Mouse (Mus musculus) heart, embryonic 13.5 days (tissue): ENCODE measurements around the gene Itih3. TPM values are rescaled to one million over a fixed set of nuclear protein-coding genes. Genes with fewer than 3 reads are reported as not detected.

Experiments
- ATAC-seq: fragments of 200-750 bp; cut with Nextera tagmentation; 2 replicates; pipeline ENCODE4 v1.8.0; 2017; ENCODE audit warnings: moderate TSS enrichment; ENCODE audit not compliant: insufficient number of reproducible peaks, low FRiP score, low TSS enrichment; ENCODE audit errors: extremely low read depth
- H3K27ac ChIP-seq: fragments of 300-500 bp; sonication (generic); replicated peaks from 2 replicates; pipeline ENCODE4 v1.5.1; 2015; ENCODE audit warnings: moderate library complexity, mild to moderate bottlenecking, inconsistent platforms
- H3K27me3 ChIP-seq: fragments of 300-500 bp; sonication (generic); replicated peaks from 2 replicates; pipeline ENCODE4 v1.6.1; 2015; ENCODE audit warnings: mild to moderate bottlenecking, inconsistent platforms
- H3K36me3 ChIP-seq: fragments of 300-500 bp; sonication (generic); 2 replicates; pipeline ENCODE4 v1.6.1; 2015; ENCODE audit warnings: mild to moderate bottlenecking, inconsistent platforms
- H3K4me1 ChIP-seq: fragments of 300-500 bp; sonication (generic); 2 replicates; pipeline ENCODE4 v1.6.1; 2015; ENCODE audit warnings: inconsistent platforms
- H3K4me2 ChIP-seq: fragments of 300-500 bp; sonication (generic); 2 replicates; pipeline ENCODE4 v1.6.1; 2015; ENCODE audit warnings: inconsistent platforms, mild to moderate bottlenecking, moderate library complexity
- H3K4me3 ChIP-seq: fragments of 300-500 bp; sonication (generic); 2 replicates; pipeline ENCODE4 v1.5.1; 2015; ENCODE audit warnings: moderate library complexity, mild to moderate bottlenecking, inconsistent platforms
- H3K9ac ChIP-seq: fragments of 300-500 bp; sonication (generic); 2 replicates; pipeline ENCODE4 v1.6.1; 2015; ENCODE audit warnings: inconsistent platforms, mild to moderate bottlenecking, moderate library complexity
- H3K9me3 ChIP-seq: fragments of 300-500 bp; sonication (generic); 2 replicates; pipeline ENCODE4 v1.6.1; 2016; ENCODE audit warnings: inconsistent platforms
- WGBS: fragments of 180-500 bp; shearing (Covaris S2); methylation state at CpG from one replicate; pipeline ENCODE4 v1.1.7; 2015; ENCODE audit warnings: mixed read lengths; 5-methylcytosine and 5-hydroxymethylcytosine counted together
- polyA plus RNA-seq: library from polyadenylated mRNA; unstranded; fragments of >200 nt; fragmentation: Nextera tagmentation; extraction: Ambion mirVana; gene quantifications from 2 replicates; pipeline ENCODE4 v1.2.1, GENCODE M21; 2015

Itih3 gene
- polyA plus RNA-seq, 1 experiment from 2014 or later, result 1.5 TPM

DNA sequence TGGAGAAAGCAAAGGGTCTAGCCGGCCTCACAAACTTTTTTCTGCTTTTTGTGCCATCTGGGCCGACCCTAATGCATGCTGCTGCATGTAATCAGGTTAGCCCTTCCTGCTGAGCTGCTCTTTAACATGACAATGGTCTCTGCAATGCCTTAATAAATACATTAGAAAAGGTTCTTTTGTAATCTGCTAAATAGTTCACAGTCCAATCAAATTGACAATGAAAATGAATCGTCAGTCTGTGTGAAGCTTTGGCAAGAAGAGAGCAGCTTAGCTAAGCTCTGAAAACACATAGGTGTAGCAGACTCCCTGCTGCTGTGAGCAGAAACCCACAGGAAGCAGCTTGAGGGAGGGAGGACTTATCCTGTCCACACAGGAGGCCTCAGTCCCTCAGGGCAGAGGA, 23.6 kb downstream of the Itih3 start:
- no peak for ATAC-seq
- 59% methylated on average over 3 of the region's 3 CpGs for WGBS
- no peaks in the 10 kb centered on the region for H3K27me3 ChIP-seq

DNA sequence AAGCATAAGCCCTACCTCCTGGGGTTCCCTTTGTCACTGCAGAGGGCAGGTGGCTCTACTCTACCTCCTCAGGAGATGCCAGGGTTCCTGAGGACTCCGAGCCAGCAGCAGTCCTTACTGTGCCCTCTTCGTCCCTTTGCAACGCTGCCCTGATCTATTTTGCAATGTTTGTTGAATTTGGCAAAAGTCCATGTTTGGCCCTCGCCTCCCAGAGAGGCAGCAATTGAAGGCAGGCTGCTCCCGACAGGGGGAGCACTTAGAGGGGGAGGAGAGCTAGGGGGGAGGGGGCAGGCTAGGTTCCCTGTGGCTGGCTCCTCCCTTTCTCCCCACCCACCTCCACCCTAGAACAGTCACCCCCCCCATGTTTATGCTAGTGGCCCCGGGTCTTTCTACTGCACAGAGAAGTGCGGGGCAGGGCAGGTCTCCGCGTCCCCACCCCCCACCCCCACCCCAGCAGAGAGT, 35.3 kb downstream of the Itih3 start:
- Histone ChIP-seq H3K36me3 (no peaks in the 10 kb centered on the region), H3K4me1 (peaks cover 8% of the 10 kb centered on the region), H3K9ac (no peak overlapping the region), H3K27ac (no peak overlapping the region), H3K4me3 (no peak overlapping the region), H3K27me3 (0 out of 2 replicates have a peak, but pooled peaks cover 9% of the 10 kb centered on the region), H3K4me2 (peak overlapping the region; percentile 47), H3K9me3 (no peaks in the 10 kb centered on the region)
- ATAC-seq, result no peak
- 9% methylated on average over 9 of the region's 9 CpGs for WGBS

More for the DNA sequence above, 23.6 kb downstream of the Itih3 start:
- no peaks in the 10 kb centered on the region for H3K9me3 ChIP-seq
- no peaks in the 10 kb centered on the region for H3K36me3 ChIP-seq
- no peak overlapping the region for H3K27ac ChIP-seq
- H3K4me2 ChIP-seq, result no peak overlapping the region
- no peak overlapping the region for H3K9ac ChIP-seq
- H3K4me1 ChIP-seq, result no peaks in the 10 kb centered on the region; the same call in 1 of the 2 replicates
- no peak overlapping the region for H3K4me3 ChIP-seq

DNA sequence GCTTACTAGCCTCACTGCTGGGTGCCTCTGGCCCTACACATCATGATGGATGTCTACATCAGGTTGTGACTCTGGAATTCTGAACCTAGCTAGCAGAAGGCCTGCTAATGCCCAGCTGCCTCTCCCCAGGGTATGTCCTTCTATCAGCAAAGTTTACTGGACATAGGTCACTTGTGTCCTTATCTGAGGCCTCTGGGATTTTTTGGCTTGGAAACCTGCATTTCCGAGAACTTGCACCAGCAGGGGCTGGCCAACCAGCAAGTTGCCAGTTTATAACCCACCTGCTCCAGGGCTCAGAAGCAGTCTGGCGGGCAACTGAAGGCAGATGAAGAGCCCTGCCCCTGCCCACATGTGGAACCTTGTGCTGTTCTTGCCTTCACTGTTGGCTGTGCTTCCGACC, 37.4 kb downstream of the Itih3 start, which contains the start of gene Itih4:
TSS of gene Itih4 (plus strand) at position 273 of the 400 bp plus-strand sequence.
- no peak within 1 kb of the TSS for H3K27ac ChIP-seq
- H3K4me3 ChIP-seq, result no peak within 1 kb of the TSS
- ATAC-seq, result no peak; the same call in 1 of the 2 replicates
- H3K9me3 ChIP-seq, result no peaks in the 10 kb centered on the region
- H3K9ac ChIP-seq, result no peak within 1 kb of the TSS
- no peak within 1 kb of the TSS for H3K4me2 ChIP-seq
- 0 out of 2 replicates have a peak, but pooled peaks cover 9% of the 10 kb centered on the region for H3K27me3 ChIP-seq
- H3K4me1 ChIP-seq, result peaks cover 8% of the 10 kb centered on the region
- H3K36me3 ChIP-seq, result no peaks in the 10 kb centered on the region
- WGBS, result 67% methylated on average over 3 of the region's 3 CpGs

DNA sequence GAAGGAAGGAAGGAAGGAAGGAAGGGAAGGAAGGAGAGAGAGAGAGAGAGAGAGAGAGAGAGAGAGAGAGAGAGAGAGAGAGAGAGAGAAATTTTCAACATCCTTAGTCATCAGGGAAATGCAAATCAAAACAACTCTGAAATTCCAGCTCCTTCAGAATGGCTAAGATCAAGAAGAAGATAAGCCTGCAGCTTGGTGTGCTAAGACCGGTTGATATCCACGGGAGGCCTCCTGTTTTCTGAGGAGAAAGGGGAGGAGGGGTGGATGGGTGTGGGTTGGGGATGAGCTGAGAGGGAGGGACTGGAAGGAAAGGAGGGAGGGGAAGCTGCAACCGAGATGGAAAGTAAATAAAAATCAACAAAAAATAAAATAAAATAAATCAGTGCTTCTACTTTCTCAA, 38.3 kb downstream of the Itih3 start:
- 0 out of 2 replicates have a peak, but pooled peaks cover 4% of the 10 kb centered on the region for H3K27me3 ChIP-seq
- no peak overlapping the region for H3K4me2 ChIP-seq
- H3K4me3 ChIP-seq, result no peak overlapping the region
- H3K9me3 ChIP-seq, result no peaks in the 10 kb centered on the region
- peaks cover 9% of the 10 kb centered on the region for H3K4me1 ChIP-seq
- 18% methylated on average over 3 of the region's 3 CpGs for WGBS
- no peak overlapping the region for H3K9ac ChIP-seq
- no peaks in the 10 kb centered on the region for H3K36me3 ChIP-seq
- no peak for ATAC-seq
- H3K27ac ChIP-seq, result no peak overlapping the region

DNA sequence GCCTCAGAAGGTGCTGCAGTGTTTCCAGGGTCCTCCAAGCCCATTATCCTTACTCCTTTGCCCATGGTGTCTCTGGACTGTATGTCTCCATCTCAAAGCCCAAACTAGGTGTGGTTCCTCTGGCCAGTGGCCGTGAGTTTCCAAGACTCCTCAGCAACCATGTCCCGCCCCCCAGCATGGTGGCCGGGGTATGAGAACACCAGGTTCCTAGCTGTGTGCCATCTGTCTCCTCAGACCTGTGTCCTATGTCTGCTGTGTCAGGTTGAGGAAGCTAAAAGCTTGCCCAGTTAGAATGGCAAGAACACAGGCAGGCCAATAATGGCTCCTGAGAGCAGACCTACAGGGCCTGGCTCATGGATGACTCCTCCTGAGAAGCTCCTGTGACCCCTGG, 41.8 kb downstream of the Itih3 start:
- Histone ChIP-seq H3K27ac (no peak overlapping the region), H3K4me2 (no peak overlapping the region), H3K36me3 (0 out of 2 replicates have a peak, but pooled peaks cover 8% of the 10 kb centered on the region), H3K9me3 (no peaks in the 10 kb centered on the region), H3K27me3 (no peaks in the 10 kb centered on the region), H3K4me1 (peaks cover 22% of the 10 kb centered on the region), H3K4me3 (no peak overlapping the region), H3K9ac (no peak overlapping the region)
- 76% methylated on average over 3 of the region's 3 CpGs for WGBS
- no peak for ATAC-seq

DNA sequence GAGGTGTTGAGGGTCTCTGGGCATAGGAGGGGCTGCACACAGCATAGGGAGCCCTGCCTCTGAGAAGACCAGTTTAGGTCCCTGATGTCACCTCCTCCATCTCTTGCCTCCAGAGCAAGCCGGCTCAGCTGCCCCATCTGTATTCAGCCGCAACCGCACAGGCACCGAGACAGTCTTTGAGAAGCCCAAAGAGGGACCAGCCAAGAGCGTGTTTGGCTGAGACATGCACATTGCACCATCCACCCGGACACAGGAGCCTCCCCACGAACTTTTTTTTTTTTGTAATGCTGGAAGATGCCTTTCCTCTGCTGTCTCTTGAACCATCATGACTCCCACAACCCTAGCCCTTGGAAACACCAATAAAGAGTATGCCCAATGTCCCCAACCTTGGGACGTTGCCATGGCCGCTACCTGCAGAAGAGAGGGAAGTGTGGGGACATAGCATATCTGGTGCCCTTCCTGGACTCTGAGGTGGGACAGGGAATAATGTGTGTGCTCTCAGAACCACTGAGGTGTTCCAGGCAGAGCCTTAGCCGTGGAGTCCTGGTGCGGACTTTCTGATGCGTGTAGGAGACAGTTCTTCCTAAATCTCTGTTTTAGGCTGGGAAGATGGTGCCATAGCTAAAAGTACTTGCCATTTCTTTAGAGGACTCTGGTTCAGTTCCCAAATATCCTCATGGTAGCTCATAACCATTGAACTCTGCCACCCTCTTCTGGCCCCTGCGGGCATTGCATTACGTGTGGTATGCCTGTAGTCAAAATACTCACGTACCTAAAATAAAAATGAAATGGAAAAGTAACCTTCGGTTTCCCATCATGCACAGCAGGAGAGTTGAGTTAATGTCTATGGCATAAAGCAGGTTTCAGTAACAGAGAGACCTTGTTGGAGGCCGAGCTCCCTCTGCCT, 42.5 kb downstream of the Itih3 start:
- Histone ChIP-seq H3K4me1 (peaks cover 25% of the 10 kb centered on the region), H3K27ac (no peak overlapping the region), H3K9ac (no peak overlapping the region), H3K36me3 (0 out of 2 replicates have a peak, but pooled peaks cover 8% of the 10 kb centered on the region), H3K27me3 (no peaks in the 10 kb centered on the region), H3K9me3 (no peaks in the 10 kb centered on the region), H3K4me3 (no peak overlapping the region), H3K4me2 (no peak overlapping the region)
- WGBS, result 75% methylated on average over 17 of the region's 17 CpGs
- no peak for ATAC-seq

DNA sequence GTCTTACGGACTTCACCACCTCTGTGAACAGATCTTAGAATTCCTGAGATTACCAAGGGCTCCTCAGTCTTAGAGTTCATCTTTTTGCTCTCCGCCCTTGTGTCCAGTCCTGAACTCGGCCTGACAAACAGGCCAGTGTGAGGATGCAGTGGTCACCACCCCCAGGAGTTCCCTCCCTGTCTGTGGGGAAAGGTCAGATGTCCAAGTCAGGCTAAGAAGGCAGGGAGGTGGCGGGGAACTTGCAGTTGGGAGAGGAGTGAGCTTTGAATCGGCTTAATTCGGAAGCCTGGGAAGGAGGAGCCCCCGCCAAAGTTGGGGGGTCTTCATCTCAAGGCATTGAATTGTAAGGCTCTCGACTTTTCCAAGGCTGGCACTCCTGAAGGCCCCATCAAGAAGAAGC, 43.3 kb downstream of the Itih3 start:
- no peak for ATAC-seq
- Histone ChIP-seq H3K4me2 (no peak overlapping the region), H3K27me3 (no peaks in the 10 kb centered on the region), H3K27ac (no peak overlapping the region), H3K36me3 (0 out of 2 replicates have a peak, but pooled peaks cover 8% of the 10 kb centered on the region), H3K9ac (peak overlapping the region; percentile 8; the same call in 1 of the 2 replicates), H3K9me3 (no peaks in the 10 kb centered on the region), H3K4me1 (peaks cover 25% of the 10 kb centered on the region), H3K4me3 (no peak overlapping the region)
- WGBS, result 68% methylated on average over 8 of the region's 8 CpGs

DNA sequence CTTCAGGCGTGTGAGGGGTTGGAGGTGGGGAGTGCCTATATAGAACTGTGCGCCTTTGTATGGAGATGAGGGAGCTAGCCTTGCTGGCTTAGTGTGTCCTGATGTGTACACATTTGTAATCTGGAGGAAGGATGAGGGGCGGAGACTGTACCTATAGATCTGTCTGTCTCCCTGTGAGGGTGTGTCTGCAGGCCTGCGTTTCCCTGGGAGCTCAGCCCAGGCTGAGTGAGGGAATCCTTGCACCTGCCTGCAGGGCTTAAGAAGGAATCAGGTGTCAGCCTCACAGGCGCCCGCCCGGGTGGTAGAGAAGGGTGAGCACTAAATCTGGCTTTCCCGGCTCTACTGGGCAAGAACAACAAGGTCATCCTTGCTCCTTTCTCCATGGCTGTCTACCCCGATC, 43.8 kb downstream of the Itih3 start:
- 55% methylated on average over 9 of the region's 9 CpGs for WGBS
- Histone ChIP-seq H3K4me3 (no peak overlapping the region), H3K4me2 (0 out of 2 replicates have a peak overlapping the region, but pooled peaks have one; percentile 19), H3K27me3 (no peaks in the 10 kb centered on the region), H3K36me3 (0 out of 2 replicates have a peak, but pooled peaks cover 8% of the 10 kb centered on the region), H3K27ac (peak overlapping the region; percentile 70), H3K9ac (peak overlapping the region; percentile 8; the same call in 1 of the 2 replicates), H3K9me3 (no peaks in the 10 kb centered on the region), H3K4me1 (peaks cover 25% of the 10 kb centered on the region)
- no peak for ATAC-seq

DNA sequence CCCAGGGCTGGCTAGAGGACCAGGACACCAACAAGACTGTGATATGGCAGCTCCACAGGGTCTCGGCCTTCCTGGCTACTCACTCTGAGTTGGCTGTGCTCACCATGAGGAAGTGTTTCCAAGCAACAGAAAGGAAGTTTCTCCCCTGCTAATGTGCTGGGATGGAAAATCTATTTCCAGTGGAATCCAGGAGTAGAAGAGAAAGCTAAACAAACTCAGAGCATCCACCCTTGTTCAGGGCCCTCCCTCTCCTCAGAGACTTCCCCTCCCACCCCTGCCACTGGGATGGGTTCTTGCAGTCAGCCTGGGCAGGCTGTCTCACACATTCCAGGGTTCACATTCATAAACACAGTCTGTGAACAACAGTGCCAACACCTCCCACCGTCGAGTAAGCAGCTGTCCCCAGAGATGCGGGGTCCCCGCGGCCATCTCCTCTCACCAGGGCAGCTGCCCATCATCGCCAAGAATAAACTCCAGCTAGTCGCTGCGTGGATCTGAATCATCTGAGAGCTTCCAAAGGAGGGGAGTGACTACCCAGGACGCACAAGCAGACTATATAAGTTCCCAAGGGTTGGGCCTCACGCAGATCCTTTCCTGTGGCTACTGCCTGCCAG, 44.5 kb downstream of the Itih3 start, which contains the start of gene Mustn1:
TSS of gene Mustn1 (plus strand) at position 243 of the 614 bp plus-strand sequence.
- Histone ChIP-seq H3K9ac (peak within 1 kb of the TSS; percentile 8; the same call in 1 of the 2 replicates), H3K4me2 (peak within 1 kb of the TSS; percentile 19; the same call in 1 of the 2 replicates), H3K27me3 (no peaks in the 10 kb centered on the region), H3K9me3 (no peaks in the 10 kb centered on the region), H3K27ac (peak within 1 kb of the TSS; percentile 79), H3K4me3 (no peak within 1 kb of the TSS), H3K4me1 (peaks cover 30% of the 10 kb centered on the region), H3K36me3 (peaks cover 14% of the 10 kb centered on the region)
- ATAC-seq, result peak; percentile 23; the same call in 1 of the 2 replicates
- 34% methylated on average over 11 of the region's 11 CpGs for WGBS

DNA sequence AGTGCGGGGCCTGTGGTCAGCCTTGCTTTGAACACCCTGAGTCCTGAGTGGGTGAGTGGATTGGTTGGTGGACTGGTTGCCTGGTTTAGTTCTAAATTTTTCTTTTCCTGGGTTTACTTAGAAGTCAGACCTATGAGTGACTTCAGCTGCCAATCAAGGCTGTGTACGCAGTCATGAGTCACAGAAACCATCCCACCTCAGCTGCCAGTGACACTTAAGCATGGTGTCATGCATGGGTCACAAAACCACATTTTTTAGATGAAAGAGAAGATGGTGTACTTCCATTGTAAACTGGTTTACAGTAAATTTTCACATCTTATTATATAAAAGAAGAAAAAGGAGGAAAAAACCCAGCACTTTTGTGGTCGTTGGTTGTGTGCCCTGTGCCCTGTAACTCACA, 45.7 kb downstream of the Itih3 start:
- no peaks in the 10 kb centered on the region for H3K9me3 ChIP-seq
- H3K27ac ChIP-seq, result no peak overlapping the region
- H3K27me3 ChIP-seq, result no peaks in the 10 kb centered on the region
- no peak overlapping the region for H3K4me3 ChIP-seq
- peaks cover 25% of the 10 kb centered on the region for H3K36me3 ChIP-seq
- ATAC-seq, result no peak
- H3K4me2 ChIP-seq, result no peak overlapping the region
- 88% methylated on average over 3 of the region's 3 CpGs for WGBS
- peaks cover 39% of the 10 kb centered on the region for H3K4me1 ChIP-seq
- no peak overlapping the region for H3K9ac ChIP-seq

DNA sequence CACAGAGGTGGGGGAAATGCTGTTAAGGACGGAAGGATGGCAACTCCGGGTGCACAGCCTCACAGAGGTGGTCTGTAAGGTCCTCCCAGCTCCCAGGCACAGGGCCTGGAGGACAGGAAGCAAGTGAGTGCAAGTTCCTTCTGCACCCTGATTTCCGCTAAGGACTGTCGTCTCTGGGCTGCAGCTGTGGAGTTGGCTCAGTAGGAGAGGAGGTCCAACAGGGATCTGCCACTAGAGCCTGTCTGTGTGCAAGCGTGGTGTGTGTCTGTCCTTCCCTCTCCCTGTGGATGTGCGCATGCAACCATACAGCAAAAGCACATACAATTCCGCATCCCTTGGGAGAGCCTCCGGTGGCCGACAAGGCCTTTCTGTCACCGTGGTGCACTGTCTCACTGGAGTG, 47.1 kb downstream of the Itih3 start:
- Histone ChIP-seq H3K4me3 (no peak overlapping the region), H3K27ac (no peak overlapping the region), H3K4me2 (no peak overlapping the region), H3K9ac (no peak overlapping the region), H3K36me3 (peaks cover 34% of the 10 kb centered on the region), H3K4me1 (peaks cover 40% of the 10 kb centered on the region), H3K9me3 (no peaks in the 10 kb centered on the region), H3K27me3 (no peaks in the 10 kb centered on the region)
- 82% methylated on average over 10 of the region's 10 CpGs for WGBS
- ATAC-seq, result no peak
